16 mouse cellular contexts compared by ENCODE assay signal in the genomic region with DNA sequence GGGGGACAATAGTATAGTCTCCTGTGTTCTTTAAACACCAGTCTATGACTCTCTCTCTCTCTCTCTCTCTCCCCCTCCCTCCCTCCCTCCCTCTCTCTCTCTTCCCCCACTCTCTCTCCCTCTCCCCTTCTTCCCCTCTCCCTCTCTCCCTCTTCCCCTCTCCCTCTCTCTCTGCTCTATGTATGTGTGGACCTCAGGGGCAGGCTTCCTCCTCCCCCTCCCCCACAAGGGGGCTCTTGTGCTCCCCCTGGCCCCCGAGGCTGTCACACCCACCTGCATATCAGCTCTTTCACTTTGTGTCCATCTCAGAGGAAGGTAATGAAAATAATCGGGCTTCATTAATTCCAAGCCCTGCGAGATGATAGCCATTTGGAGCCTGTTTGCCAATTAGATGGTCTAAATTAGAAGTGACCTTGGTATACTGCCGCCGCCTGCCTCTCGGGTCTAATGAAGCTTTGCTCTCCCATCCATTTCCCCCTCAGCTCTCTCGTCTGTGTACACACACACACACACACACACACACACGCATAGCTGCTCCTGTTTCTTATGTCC.
DNase-seq lines count a peak whose midpoint lies in the region; ATAC-seq and TF ChIP-seq lines count a peak whose summit lies in the region.
"Had no signal": no experiment of that assay in that cellular context is flagged by ENCODE, and none has a peak within 500 bp of the region (broad histone marks: within the 10 kb centered on the region; RNA-seq: fewer than 3 reads in every experiment).

No protein-coding gene starts in this region.

- no peaks in the 10 kb centered on the region; the same call in 1 of the 2 replicates for H3K9me3 ChIP-seq in hindbrain, embryonic 12.5 days (replicated peaks)
- H3K9me3 ChIP-seq in hindbrain, embryonic 10.5 days = 0 out of 2 replicates have a peak, but pooled peaks cover 10% of the 10 kb centered on the region
- peaks cover 4% of the 10 kb centered on the region; the same call in 1 of the 2 replicates for H3K9me3 ChIP-seq in forebrain, embryonic 13.5 days (replicated peaks)
- no peaks in the 10 kb centered on the region; the same call in 1 of the 2 replicates for H3K9me3 ChIP-seq in hindbrain, embryonic 16.5 days (ENCODE audit: control insufficient read depth, low read length)
- H3K9me3 ChIP-seq in midbrain, postnatal 0 days (ENCODE audit: low read length) = no peaks in the 10 kb centered on the region
- H3K9me3 ChIP-seq: limb, embryonic 13.5 days; lung, embryonic 15.5 days had no signal

- no peak for DNase-seq in hindbrain, embryonic 10.5 days (ENCODE audit: low spot score)
- DNase-seq in midbrain, postnatal 0 days (ENCODE audit: low spot score) = no peak
- no peak for DNase-seq in adrenal gland, adult 8-10 months
- DNase-seq in spleen, adult 18-20 months = no peak
- DNase-seq: cerebellum, postnatal 10 days; gastrocnemius, postnatal 25 days; kidney, adult 11 months; lung, postnatal 4 days; thymus, postnatal 4 days had no signal

- H3K9ac ChIP-seq in hindbrain, embryonic 12.5 days = no peak overlapping the region
- no peak overlapping the region for H3K9ac ChIP-seq in forebrain, embryonic 13.5 days
- H3K9ac ChIP-seq in hindbrain, embryonic 16.5 days (ENCODE audit: low read depth, low read length) = no peak overlapping the region
- no peak overlapping the region for H3K9ac ChIP-seq in midbrain, postnatal 0 days (replicated peaks; ENCODE audit: low read length, poor library complexity, severe bottlenecking)
- H3K9ac ChIP-seq: embryonic facial prominence, embryonic 13.5 days; limb, embryonic 13.5 days; liver, embryonic 14.5 days; lung, embryonic 15.5 days had no signal

- H3K4me1 ChIP-seq in hindbrain, embryonic 12.5 days = peaks cover 31% of the 10 kb centered on the region
- peaks cover 36% of the 10 kb centered on the region for H3K4me1 ChIP-seq in hindbrain, embryonic 10.5 days (replicated peaks)
- peaks cover 38% of the 10 kb centered on the region for H3K4me1 ChIP-seq in forebrain, embryonic 13.5 days
- H3K4me1 ChIP-seq in hindbrain, embryonic 16.5 days (ENCODE audit: control insufficient read depth, insufficient read depth, low read depth, low read length) = peaks cover 12% of the 10 kb centered on the region
- peaks cover 5% of the 10 kb centered on the region; the same call in 1 of the 2 replicates for H3K4me1 ChIP-seq in midbrain, postnatal 0 days (ENCODE audit: insufficient read depth, low read length)

- peak; percentile 57; the same call in 1 of the 2 replicates for ATAC-seq in hindbrain, embryonic 12.5 days (ENCODE audit: low FRiP score)
- no peak for ATAC-seq in forebrain, embryonic 13.5 days
- ATAC-seq in hindbrain, embryonic 16.5 days = 0 out of 2 replicates have a peak, but pooled peaks have one; percentile 18
- ATAC-seq in midbrain, postnatal 0 days (ENCODE audit: low FRiP score) = no peak

- no peak for TF ChIP-seq CTCF in midbrain, postnatal 0 days (IDR thresholded peaks at IDR 0.05)

- 58% methylated on average over 8 of the region's 8 CpGs for WGBS in hindbrain, embryonic 12.5 days
- WGBS in hindbrain, embryonic 10.5 days = 69% methylated on average over 8 of the region's 8 CpGs
- 40% methylated on average over 8 of the region's 8 CpGs for WGBS in forebrain, embryonic 13.5 days
- 54% methylated on average over 8 of the region's 8 CpGs for WGBS in hindbrain, embryonic 16.5 days
- 64% methylated on average over 8 of the region's 8 CpGs for WGBS in midbrain, postnatal 0 days

- H3K36me3 ChIP-seq in hindbrain, embryonic 12.5 days = peaks cover 35% of the 10 kb centered on the region
- peaks cover 83% of the 10 kb centered on the region for H3K36me3 ChIP-seq in hindbrain, embryonic 10.5 days
- H3K36me3 ChIP-seq in forebrain, embryonic 13.5 days (ENCODE audit: poor library complexity, severe bottlenecking) = peaks cover 37% of the 10 kb centered on the region; the same call in 1 of the 2 replicates
- no peaks in the 10 kb centered on the region; the same call in 1 of the 2 replicates for H3K36me3 ChIP-seq in hindbrain, embryonic 16.5 days (ENCODE audit: control insufficient read depth, insufficient read depth, low read length)
- peaks cover 16% of the 10 kb centered on the region for H3K36me3 ChIP-seq in midbrain, postnatal 0 days (ENCODE audit: insufficient read depth, low read length)

- H3K4me3 ChIP-seq in hindbrain, embryonic 12.5 days = no peak overlapping the region
- no peak overlapping the region for H3K4me3 ChIP-seq in hindbrain, embryonic 10.5 days
- H3K4me3 ChIP-seq in forebrain, embryonic 13.5 days = no peak overlapping the region
- no peak overlapping the region for H3K4me3 ChIP-seq in hindbrain, embryonic 16.5 days (ENCODE audit: low read length)
- H3K4me3 ChIP-seq in midbrain, postnatal 0 days (ENCODE audit: low read depth, low read length) = no peak overlapping the region
- H3K4me3 ChIP-seq: embryonic facial prominence, embryonic 13.5 days; limb, embryonic 13.5 days; lung, embryonic 15.5 days had no signal

- no peak overlapping the region for H3K4me2 ChIP-seq in hindbrain, embryonic 12.5 days (replicated peaks)
- no peak overlapping the region for H3K4me2 ChIP-seq in forebrain, embryonic 13.5 days
- no peak overlapping the region for H3K4me2 ChIP-seq in hindbrain, embryonic 16.5 days (ENCODE audit: low read length)
- no peak overlapping the region for H3K4me2 ChIP-seq in midbrain, postnatal 0 days (ENCODE audit: low read depth, low read length, poor library complexity, severe bottlenecking)
- H3K4me2 ChIP-seq: embryonic facial prominence, embryonic 13.5 days; limb, embryonic 13.5 days; lung, embryonic 15.5 days had no signal

- H3K27ac ChIP-seq in hindbrain, embryonic 12.5 days = peak overlapping the region; percentile 60
- H3K27ac ChIP-seq in hindbrain, embryonic 10.5 days = no peak overlapping the region
- peak overlapping the region; percentile 77 for H3K27ac ChIP-seq in forebrain, embryonic 13.5 days
- peak overlapping the region; percentile 37; the same call in 1 of the 2 replicates for H3K27ac ChIP-seq in hindbrain, embryonic 16.5 days (ENCODE audit: low read depth, low read length)
- peak overlapping the region; percentile 63 for H3K27ac ChIP-seq in midbrain, postnatal 0 days (ENCODE audit: low read depth, low read length)
- H3K27ac ChIP-seq: embryonic facial prominence, embryonic 13.5 days; limb, embryonic 13.5 days; liver, embryonic 14.5 days; lung, embryonic 15.5 days had no signal

- H3K27me3 ChIP-seq in hindbrain, embryonic 12.5 days = no peaks in the 10 kb centered on the region
- no peaks in the 10 kb centered on the region for H3K27me3 ChIP-seq in hindbrain, embryonic 10.5 days (ENCODE audit: insufficient read depth, poor library complexity, severe bottlenecking)
- H3K27me3 ChIP-seq in forebrain, embryonic 13.5 days = 0 out of 2 replicates have a peak, but pooled peaks cover 6% of the 10 kb centered on the region
- H3K27me3 ChIP-seq in hindbrain, embryonic 16.5 days (replicated peaks; ENCODE audit: control insufficient read depth, insufficient read depth, low read length) = no peaks in the 10 kb centered on the region
- H3K27me3 ChIP-seq in midbrain, postnatal 0 days (ENCODE audit: insufficient read depth, low read length) = no peaks in the 10 kb centered on the region
- H3K27me3 ChIP-seq: embryonic facial prominence, embryonic 13.5 days; limb, embryonic 13.5 days; lung, embryonic 15.5 days had no signal

Comparison
In these comparisons a context has a peak if more than half of its experiments do, and no peak if none do; other contexts are left out.
1. ATAC-seq: peak in hindbrain, embryonic 12.5 days (single experiment) and hindbrain, embryonic 16.5 days (single experiment); none in forebrain, embryonic 13.5 days (single experiment) and midbrain, postnatal 0 days (single experiment).